Mouse (Mus musculus) ES-E14 (cell line): ENCODE results near the gene Sipa1l2. TPM values are rescaled to one million over a fixed set of nuclear protein-coding genes. Genes with fewer than 3 reads are reported as not detected.

ENCODE experiments used
- DNase-seq: peaks from one replicate; pipeline ENCODE4 v3.0.0-alpha.2; 2013; ENCODE audit warnings: low read depth, low spot score
- H3K27ac ChIP-seq: 2 replicates; pipeline ENCODE4 v1.5.1; 2012; ENCODE audit warnings: low read depth, mild to moderate bottlenecking, low read length, moderate library complexity, mixed read lengths; ENCODE audit not compliant: poor library complexity, insufficient read depth, severe bottlenecking
- H3K36me3 ChIP-seq: 2 replicates; pipeline ENCODE4 v1.6.1; 2012; ENCODE audit warnings: mild to moderate bottlenecking, low read length, moderate library complexity, mixed read lengths; ENCODE audit not compliant: control insufficient read depth, poor library complexity, insufficient read depth, severe bottlenecking
- H3K4me1 ChIP-seq, 2 experiments: fragments of 150-350 bp in 1 of 2; sonication (generic) in 1 of 2; 2 replicates each; pipeline ENCODE4 v1.6.1; 2012; ENCODE audit warnings: low read length in 2 of 2, mild to moderate bottlenecking in 1 of 2, mixed read lengths in 1 of 2; ENCODE audit not compliant: control insufficient read depth in 2 of 2, insufficient read depth in 2 of 2, poor library complexity in 1 of 2
- H3K4me3 ChIP-seq, 2 experiments: fragments of 150-350 bp in 1 of 2; sonication (generic) in 1 of 2; 2 replicates each; pipeline ENCODE4 v1.5.1; 2012; ENCODE audit warnings: low read length in 2 of 2, low read depth in 1 of 2, mild to moderate bottlenecking in 1 of 2, mixed read lengths in 1 of 2; ENCODE audit not compliant: insufficient read depth in 1 of 2, poor library complexity in 1 of 2, severe bottlenecking in 1 of 2
- H3K9ac ChIP-seq: 2 replicates; pipeline ENCODE4 v1.6.1; 2012; ENCODE audit warnings: low read depth, mild to moderate bottlenecking, low read length, mixed read lengths; ENCODE audit not compliant: poor library complexity, insufficient read depth, severe bottlenecking
- H3K9me3 ChIP-seq: fragments of 150-350 bp; sonication (generic); 2 replicates; pipeline ENCODE4 v1.6.1; 2012; ENCODE audit warnings: low read depth, mild to moderate bottlenecking, low read length; ENCODE audit not compliant: control insufficient read depth, insufficient read depth
- CHD2 ChIP-seq: IDR thresholded peaks from 2 replicates; pipeline ENCODE4 v1.6.1; 2014; ENCODE audit warnings: mild to moderate bottlenecking, low read depth, low read length, inconsistent platforms
- HCFC1 ChIP-seq: IDR thresholded peaks from 2 replicates; pipeline ENCODE4 v1.6.1; 2012; ENCODE audit warnings: low read length, inconsistent platforms, borderline replicate concordance; ENCODE audit not compliant: insufficient read depth
- MAFK ChIP-seq: IDR thresholded peaks from 2 replicates; pipeline ENCODE4 v1.6.1; 2014; ENCODE audit warnings: mild to moderate bottlenecking, low read depth, low read length, inconsistent platforms; ENCODE audit not compliant: insufficient read depth
- ZC3H11A ChIP-seq: IDR thresholded peaks from 2 replicates; pipeline ENCODE4 v1.6.1; 2012; ENCODE audit warnings: low read depth, mild to moderate bottlenecking, inconsistent platforms, low read length, borderline replicate concordance
- ZNF384 ChIP-seq: IDR thresholded peaks from 2 replicates; pipeline ENCODE4 v1.6.1; 2012; ENCODE audit warnings: low read depth, low read length, inconsistent platforms
- in situ Hi-C, 2 experiments: fragments of 600-800 bp; cut with MboI; formaldehyde crosslinking; loops; one replicate each; pipeline ENCODE4 v1.15.1; 2025; ENCODE audit warnings: low sequenced_read_pairs in 2 of 2, inconsistent platforms in 1 of 2; ENCODE audit not compliant: unreplicated experiment in 2 of 2
- total RNA-seq: library from RNA; depleted of rRNA; stranded (reverse); fragments of 300-350 nt; gene quantifications from 2 replicates; pipeline ENCODE4 v1.2.3, GENCODE M21; 2012

The Sipa1l2 gene
- total RNA-seq, 1 experiment: 19.0 TPM

- DNase-seq: no peak
- Histone ChIP-seq H3K9ac (no peak overlapping the region), H3K36me3 (peaks cover 4% of the 10 kb centered on the region; the same call in 1 of the 2 replicates), H3K4me3 (no peak overlapping the region), H3K27ac (no peak overlapping the region), H3K9me3 (no peaks in the 10 kb centered on the region), H3K4me1 (peaks cover 3 to 14% of the 10 kb centered on the region in 2 experiments; a peak in 2 of 4 replicates)
- TF ChIP-seq MAFK: no peak
- no peak for TF ChIP-seq HCFC1
- no peak for TF ChIP-seq ZC3H11A
- no peak for TF ChIP-seq CHD2
- TF ChIP-seq ZNF384: no peak
- in situ Hi-C loops: no loop called here
Observed at GRCm38 (mm10) chr8:125413001-125413909, 156.4 kb downstream of the Sipa1l2 start.

- in situ Hi-C loops: no loop called here
- no peak overlapping the region for H3K9ac ChIP-seq
- no peak for TF ChIP-seq CHD2
- no peak for TF ChIP-seq HCFC1
- TF ChIP-seq ZNF384: no peak
- no peak for TF ChIP-seq MAFK
- TF ChIP-seq ZC3H11A: no peak
- no peaks in the 10 kb centered on the region for H3K36me3 ChIP-seq
- no peak overlapping the region for H3K27ac ChIP-seq
- no peaks in the 10 kb centered on the region for H3K9me3 ChIP-seq
- no peak overlapping the region for H3K4me3 ChIP-seq
- DNase-seq: no peak
- H3K4me1 ChIP-seq: peaks cover 3 to 21% of the 10 kb centered on the region in 2 experiments; a peak in 2 of 4 replicates
Observed at GRCm38 (mm10) chr8:125410646-125411045, 159.0 kb downstream of the Sipa1l2 start.

- DNase-seq: no peak
- H3K4me1 ChIP-seq: peaks cover 0 to 19% of the 10 kb centered on the region in 2 experiments; a peak in 1 of 4 replicates
- TF ChIP-seq CHD2: no peak
- no peak for TF ChIP-seq HCFC1
- TF ChIP-seq ZC3H11A: no peak
- TF ChIP-seq MAFK: no peak
- TF ChIP-seq ZNF384: no peak
- H3K9me3 ChIP-seq: no peaks in the 10 kb centered on the region
- no peak overlapping the region for H3K27ac ChIP-seq
- in situ Hi-C loops: no loop called here
- H3K36me3 ChIP-seq: no peaks in the 10 kb centered on the region
- H3K4me3 ChIP-seq: no peak overlapping the region
- no peak overlapping the region for H3K9ac ChIP-seq
Observed at GRCm38 (mm10) chr8:125407672-125408071, 161.9 kb downstream of the Sipa1l2 start.

GRCm38 (mm10) chr8:125406453-125406852, 163.2 kb downstream of the Sipa1l2 start:
- Histone ChIP-seq H3K4me1 (peaks cover 0 to 21% of the 10 kb centered on the region in 2 experiments; a peak in 1 of 4 replicates), H3K9ac (no peak overlapping the region), H3K9me3 (no peaks in the 10 kb centered on the region), H3K36me3 (no peaks in the 10 kb centered on the region), H3K4me3 (no peak overlapping the region), H3K27ac (no peak overlapping the region)
- DNase-seq: no peak
- in situ Hi-C loops: no loop called here
- no peak for TF ChIP-seq CHD2
- no peak for TF ChIP-seq ZC3H11A
- no peak for TF ChIP-seq MAFK
- TF ChIP-seq HCFC1: no peak
- no peak for TF ChIP-seq ZNF384
